Mouse (Mus musculus) kidney, postnatal 0 days (tissue): Measurements from ENCODE around the gene Nosip. TPM values are rescaled to one million over a fixed set of nuclear protein-coding genes. Genes with fewer than 3 reads are reported as not detected.

Experiments used
- ATAC-seq: fragments of 200-750 bp; cut with Nextera tagmentation; replicated peaks from 2 replicates; pipeline ENCODE4 v1.8.0; 2017; ENCODE audit warnings: low read depth, moderate number of reproducible peaks, moderate TSS enrichment, moderate library complexity; ENCODE audit not compliant: low FRiP score
- DNase-seq: peaks from one replicate; pipeline ENCODE4 v3.0.0-alpha.2; 2016; ENCODE audit warnings: low spot score
- H3K27ac ChIP-seq: fragments of 300-500 bp; sonication (generic); 2 replicates; pipeline ENCODE4 v1.5.1; 2014; ENCODE audit warnings: mild to moderate bottlenecking
- H3K27me3 ChIP-seq: fragments of 300-500 bp; sonication (generic); 2 replicates; pipeline ENCODE4 v1.6.1; 2014; ENCODE audit warnings: low read length, mixed read lengths; ENCODE audit not compliant: insufficient read depth
- H3K36me3 ChIP-seq: fragments of 300-500 bp; sonication (generic); 2 replicates; pipeline ENCODE4 v1.6.1; 2014; ENCODE audit warnings: low read length, mixed read lengths; ENCODE audit not compliant: insufficient read depth
- H3K4me1 ChIP-seq: fragments of 300-500 bp; sonication (generic); replicated peaks from 2 replicates; pipeline ENCODE4 v1.6.1; 2014; ENCODE audit warnings: antibody characterized with exemption, low read length, mixed read lengths; ENCODE audit not compliant: insufficient read depth
- H3K4me2 ChIP-seq: fragments of 300-500 bp; sonication (generic); 2 replicates; pipeline ENCODE4 v1.6.1; 2014; ENCODE audit warnings: mild to moderate bottlenecking, low read length, moderate library complexity, mixed read lengths
- H3K4me3 ChIP-seq: fragments of 300-500 bp; sonication (generic); replicated peaks from 2 replicates; pipeline ENCODE4 v1.5.1; 2014; ENCODE audit warnings: low read depth, low read length
- H3K9ac ChIP-seq: fragments of 300-500 bp; sonication (generic); 2 replicates; pipeline ENCODE4 v1.6.1; 2014; ENCODE audit warnings: low read depth, low read length
- H3K9me3 ChIP-seq: fragments of 300-500 bp; sonication (generic); replicated peaks from 2 replicates; pipeline ENCODE4 v1.6.1; 2016; ENCODE audit warnings: low read length, inconsistent platforms, mixed read lengths
- CTCF ChIP-seq: IDR thresholded peaks from 2 replicates; pipeline ENCODE4 v1.5.1; 2016; ENCODE audit warnings: antibody characterized with exemption, low read depth, mild to moderate bottlenecking, moderate library complexity
- WGBS: fragments of 180-500 bp; shearing (Covaris S2); extraction: QIAGEN DNeasy Blood & Tissue Kit; methylation state at CpG from one replicate; pipeline ENCODE4 v1.1.7; 2014; 5-methylcytosine and 5-hydroxymethylcytosine counted together
- polyA plus RNA-seq: library from polyadenylated mRNA; unstranded; fragments of >200 nt; fragmentation: Nextera tagmentation; extraction: Ambion mirVana; gene quantifications from 2 replicates; pipeline ENCODE4 v1.2.1, GENCODE M21; 2015

Nosip gene
- 65.0 and 65.3 TPM in 2 replicates for polyA plus RNA-seq

GRCm38 (mm10) chr7:45062239-45062835 is at the start of gene Nosip, which contains the start of gene Prrg2:
Gene Nosip (plus strand): TSS chr7:45062429.
Gene Prrg2 (minus strand): TSS chr7:45062677.
- Histone ChIP-seq H3K4me2 (peak within 1 kb of the TSS; percentile 68), H3K36me3 (no peaks in the 10 kb centered on the region), H3K9ac (peak within 1 kb of the TSS; percentile 76), H3K9me3 (no peaks in the 10 kb centered on the region), H3K27me3 (no peaks in the 10 kb centered on the region), H3K4me1 (peaks cover 4% of the 10 kb centered on the region; the same call in 1 of the 2 replicates), H3K27ac (peak within 1 kb of the TSS; percentile 98), H3K4me3 (peak within 1 kb of the TSS; percentile 77)
- DNase-seq: peak; percentile 99
- peak; percentile 84 for ATAC-seq
- peak; percentile 35; the same call in 1 of the 2 replicates for TF ChIP-seq CTCF
- WGBS: under 1% methylated on average over 31 of the region's 31 CpGs

- DNase-seq (no peak), ATAC-seq (no peak)
- no peak overlapping the region for H3K4me3 ChIP-seq
- peaks cover 7% of the 10 kb centered on the region; the same call in 1 of the 2 replicates for H3K4me1 ChIP-seq
- peaks cover 45% of the 10 kb centered on the region for H3K36me3 ChIP-seq
- no peak overlapping the region for H3K4me2 ChIP-seq
- no peak for TF ChIP-seq CTCF
- no peak overlapping the region for H3K27ac ChIP-seq
- 87% methylated on average over 4 of the region's 4 CpGs for WGBS
- H3K9me3 ChIP-seq: no peaks in the 10 kb centered on the region
- H3K27me3 ChIP-seq: no peaks in the 10 kb centered on the region
- no peak overlapping the region for H3K9ac ChIP-seq
Observed at GRCm38 (mm10) chr7:45012824-45013223, 49.4 kb upstream of the Nosip start.

- Histone ChIP-seq H3K27me3 (no peaks in the 10 kb centered on the region), H3K4me3 (no peak overlapping the region), H3K9me3 (no peaks in the 10 kb centered on the region), H3K9ac (no peak overlapping the region), H3K27ac (no peak overlapping the region), H3K4me1 (peaks cover 11% of the 10 kb centered on the region; the same call in 1 of the 2 replicates), H3K36me3 (peaks cover 38% of the 10 kb centered on the region), H3K4me2 (no peak overlapping the region)
- 93% methylated on average over 16 of the region's 16 CpGs for WGBS
- no peak for ATAC-seq
- no peak for DNase-seq
- no peak for TF ChIP-seq CTCF
Observed at GRCm38 (mm10) chr7:45013366-45014095, 48.7 kb upstream of the Nosip start.

GRCm38 (mm10) chr7:45014096-45014451 is 48.2 kb upstream of the Nosip start:
- no peak for DNase-seq
- WGBS: 96% methylated on average over 3 of the region's 3 CpGs
- H3K9me3 ChIP-seq: no peaks in the 10 kb centered on the region

GRCm38 (mm10) chr7:45015344-45015956 is 46.8 kb upstream of the Nosip start:
- Histone ChIP-seq H3K27ac (peak overlapping the region; percentile 96), H3K4me2 (peak overlapping the region; percentile 76), H3K9me3 (no peaks in the 10 kb centered on the region), H3K27me3 (no peaks in the 10 kb centered on the region), H3K4me1 (peaks cover 11% of the 10 kb centered on the region; the same call in 1 of the 2 replicates), H3K9ac (peak overlapping the region; percentile 97), H3K4me3 (peak overlapping the region; percentile 98), H3K36me3 (peaks cover 26% of the 10 kb centered on the region)
- no peak for ATAC-seq
- TF ChIP-seq CTCF: no peak
- no peak for DNase-seq
- 0% methylated on average over 20 of the region's 20 CpGs for WGBS

More at GRCm38 (mm10) chr7:45014096-45014451, 48.2 kb upstream of the Nosip start:
- Histone ChIP-seq H3K4me2 (no peak overlapping the region), H3K4me3 (no peak overlapping the region), H3K27me3 (no peaks in the 10 kb centered on the region), H3K9ac (no peak overlapping the region), H3K4me1 (peaks cover 11% of the 10 kb centered on the region; the same call in 1 of the 2 replicates), H3K36me3 (peaks cover 33% of the 10 kb centered on the region), H3K27ac (no peak overlapping the region)
- no peak for ATAC-seq
- no peak for TF ChIP-seq CTCF

- peaks cover 11% of the 10 kb centered on the region; the same call in 1 of the 2 replicates for H3K4me1 ChIP-seq
- WGBS: under 1% methylated on average over 63 of the region's 69 CpGs
- H3K4me2 ChIP-seq: peak within 1 kb of the TSS; percentile 76
- no peaks in the 10 kb centered on the region for H3K9me3 ChIP-seq
- ATAC-seq: peak; percentile 88
- peak within 1 kb of the TSS; percentile 98 for H3K4me3 ChIP-seq
- H3K27me3 ChIP-seq: no peaks in the 10 kb centered on the region
- peaks cover 21% of the 10 kb centered on the region for H3K36me3 ChIP-seq
- TF ChIP-seq CTCF: no peak
- peak; percentile 99 for DNase-seq
- H3K27ac ChIP-seq: peak within 1 kb of the TSS; percentile 96
- H3K9ac ChIP-seq: peak within 1 kb of the TSS; percentile 97
Observed at GRCm38 (mm10) chr7:45015957-45016612, 46.1 kb upstream of the Nosip start, which contains the start of gene Scaf1. Gene Scaf1 (minus strand): TSS chr7:45016363.
